Mouse (Mus musculus) neural tube, embryonic 13.5 days (tissue): ENCODE measurements around the gene Pla2g6. TPM values are rescaled to one million over a fixed set of nuclear protein-coding genes. Genes with fewer than 3 reads are reported as not detected.

Experiments
- ATAC-seq: fragments of 200-750 bp; cut with Nextera tagmentation; 2 replicates; pipeline ENCODE4 v1.8.0; 2017; ENCODE audit warnings: low read depth, mild to moderate bottlenecking, moderate TSS enrichment, moderate library complexity
- H3K27ac ChIP-seq: fragments of 300-500 bp; sonication (generic); replicated peaks from 2 replicates; pipeline ENCODE4 v1.5.1; 2015; ENCODE audit warnings: moderate library complexity, mild to moderate bottlenecking, inconsistent platforms
- H3K27me3 ChIP-seq: fragments of 300-500 bp; sonication (generic); 2 replicates; pipeline ENCODE4 v1.6.1; 2015; ENCODE audit warnings: mild to moderate bottlenecking, inconsistent platforms
- H3K36me3 ChIP-seq: fragments of 300-500 bp; sonication (generic); 2 replicates; pipeline ENCODE4 v1.6.1; 2015; ENCODE audit warnings: mild to moderate bottlenecking, inconsistent platforms
- H3K4me1 ChIP-seq: fragments of 300-500 bp; sonication (generic); replicated peaks from 2 replicates; pipeline ENCODE4 v1.6.1; 2015; ENCODE audit warnings: inconsistent platforms
- H3K4me2 ChIP-seq: fragments of 300-500 bp; sonication (generic); 2 replicates; pipeline ENCODE4 v1.6.1; 2015; ENCODE audit warnings: inconsistent platforms, mild to moderate bottlenecking, moderate library complexity
- H3K4me3 ChIP-seq: fragments of 300-500 bp; sonication (generic); 2 replicates; pipeline ENCODE4 v1.5.1; 2015; ENCODE audit warnings: mild to moderate bottlenecking, inconsistent platforms
- H3K9ac ChIP-seq: fragments of 300-500 bp; sonication (generic); 2 replicates; pipeline ENCODE4 v1.6.1; 2015; ENCODE audit warnings: moderate library complexity, mild to moderate bottlenecking, inconsistent platforms
- H3K9me3 ChIP-seq: fragments of 300-500 bp; sonication (generic); 2 replicates; pipeline ENCODE4 v1.6.1; 2016; ENCODE audit warnings: inconsistent platforms
- WGBS: fragments of 180-500 bp; shearing (Covaris S2); methylation state at CpG from one replicate; pipeline ENCODE4 v1.1.7; 2015; 5-methylcytosine and 5-hydroxymethylcytosine counted together
- polyA plus RNA-seq: library from polyadenylated mRNA; unstranded; fragments of >200 nt; fragmentation: Nextera tagmentation; extraction: Ambion mirVana; gene quantifications from 2 replicates; pipeline ENCODE4 v1.2.1, GENCODE M21; 2015

Pla2g6 gene
- polyA plus RNA-seq, 1 experiment from 2014 or later, result 34.1 TPM

DNA sequence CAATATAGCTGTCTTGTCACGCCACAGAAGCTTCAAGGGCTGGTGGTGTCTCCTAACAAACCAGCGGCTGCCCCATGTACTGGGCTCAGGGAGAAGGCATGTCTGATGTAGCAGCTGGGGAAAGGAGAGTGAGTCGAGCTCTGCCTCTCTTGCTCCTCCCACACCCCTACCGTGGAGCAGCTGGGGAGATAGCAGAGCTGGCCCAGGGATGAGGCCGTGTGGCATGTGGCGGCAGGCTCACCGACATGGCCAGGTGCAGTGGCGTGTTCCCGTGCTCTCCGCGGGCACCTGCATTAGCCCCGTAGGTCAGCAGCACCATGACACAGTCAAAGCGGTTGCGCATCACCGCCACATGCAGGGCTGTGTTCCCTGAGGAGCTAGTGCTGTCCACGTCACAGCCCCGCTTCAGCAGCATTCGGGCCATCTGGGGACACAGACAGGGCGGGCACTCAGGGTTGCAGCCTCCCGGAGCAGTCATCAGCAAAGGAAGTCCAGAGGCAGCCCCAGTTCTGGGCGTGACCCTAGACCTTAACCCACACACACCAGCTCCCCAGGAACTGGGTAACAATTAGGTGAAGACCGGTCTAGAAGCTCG lies 22.1 kb downstream of the Pla2g6 start:
- H3K9ac ChIP-seq, result no peak overlapping the region
- H3K4me3 ChIP-seq, result no peak overlapping the region
- H3K27me3 ChIP-seq, result no peaks in the 10 kb centered on the region
- H3K4me1 ChIP-seq, result no peaks in the 10 kb centered on the region
- no peak overlapping the region for H3K27ac ChIP-seq
- ATAC-seq, result no peak
- peaks cover 54% of the 10 kb centered on the region for H3K36me3 ChIP-seq
- no peaks in the 10 kb centered on the region for H3K9me3 ChIP-seq
- WGBS, result 74% methylated on average over 23 of the region's 23 CpGs
- no peak overlapping the region for H3K4me2 ChIP-seq

DNA sequence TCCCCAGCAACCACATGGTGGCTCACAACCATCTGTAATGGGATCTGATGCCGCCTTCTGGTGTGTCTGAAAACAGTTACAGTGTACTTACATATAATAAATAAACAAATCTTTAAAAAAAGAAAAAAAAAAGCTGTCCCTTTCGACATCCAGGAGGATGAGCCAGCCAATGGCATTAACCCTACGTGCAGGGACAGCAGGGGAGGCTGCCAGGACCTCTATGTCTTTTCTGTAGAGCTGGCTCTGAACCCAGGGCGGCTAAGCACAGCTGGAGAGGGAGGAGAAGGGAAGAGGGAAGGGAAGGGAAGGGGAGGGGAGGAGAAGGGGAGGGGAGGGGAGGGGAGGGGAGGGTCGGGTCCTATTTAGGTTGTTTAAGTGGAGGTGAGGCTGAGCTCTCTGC lies 23.4 kb downstream of the Pla2g6 start:
- no peak overlapping the region for H3K4me2 ChIP-seq

DNA sequence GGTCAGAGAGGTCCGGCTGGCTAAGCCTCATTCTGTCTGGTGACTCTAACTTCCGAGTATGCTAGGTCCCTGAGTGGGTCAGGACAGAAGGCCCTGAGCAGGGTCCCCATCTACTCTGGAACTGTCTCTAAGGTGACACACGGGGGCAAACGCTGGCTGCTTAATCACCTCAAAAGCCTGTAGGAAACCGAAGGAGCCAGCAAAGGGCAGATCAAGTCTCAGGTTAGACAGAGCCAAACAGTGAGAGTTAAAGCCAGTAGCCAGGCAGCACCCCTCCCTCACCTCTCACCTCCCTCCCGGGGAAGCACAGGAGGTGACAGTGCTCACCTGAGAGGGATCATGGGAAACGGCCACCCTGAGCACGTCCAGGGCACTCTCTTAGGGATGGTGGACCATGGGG lies 24.5 kb downstream of the Pla2g6 start:
- H3K4me2 ChIP-seq, result no peak overlapping the region
- H3K36me3 ChIP-seq, result peaks cover 57% of the 10 kb centered on the region
- no peaks in the 10 kb centered on the region for H3K9me3 ChIP-seq
- H3K4me3 ChIP-seq, result no peak overlapping the region
- H3K27me3 ChIP-seq, result no peaks in the 10 kb centered on the region
- ATAC-seq, result no peak
- no peak overlapping the region for H3K27ac ChIP-seq
- H3K4me1 ChIP-seq, result no peaks in the 10 kb centered on the region
- no peak overlapping the region for H3K9ac ChIP-seq
- WGBS, result 91% methylated on average over 8 of the region's 8 CpGs

More for the DNA sequence above, 23.4 kb downstream of the Pla2g6 start:
- no peaks in the 10 kb centered on the region for H3K9me3 ChIP-seq
- ATAC-seq, result no peak
- H3K4me1 ChIP-seq, result no peaks in the 10 kb centered on the region
- H3K9ac ChIP-seq, result no peak overlapping the region
- no peak overlapping the region for H3K27ac ChIP-seq
- WGBS, result 82% methylated on average over 3 of the region's 5 CpGs
- H3K36me3 ChIP-seq, result peaks cover 58% of the 10 kb centered on the region
- no peaks in the 10 kb centered on the region for H3K27me3 ChIP-seq
- no peak overlapping the region for H3K4me3 ChIP-seq

DNA sequence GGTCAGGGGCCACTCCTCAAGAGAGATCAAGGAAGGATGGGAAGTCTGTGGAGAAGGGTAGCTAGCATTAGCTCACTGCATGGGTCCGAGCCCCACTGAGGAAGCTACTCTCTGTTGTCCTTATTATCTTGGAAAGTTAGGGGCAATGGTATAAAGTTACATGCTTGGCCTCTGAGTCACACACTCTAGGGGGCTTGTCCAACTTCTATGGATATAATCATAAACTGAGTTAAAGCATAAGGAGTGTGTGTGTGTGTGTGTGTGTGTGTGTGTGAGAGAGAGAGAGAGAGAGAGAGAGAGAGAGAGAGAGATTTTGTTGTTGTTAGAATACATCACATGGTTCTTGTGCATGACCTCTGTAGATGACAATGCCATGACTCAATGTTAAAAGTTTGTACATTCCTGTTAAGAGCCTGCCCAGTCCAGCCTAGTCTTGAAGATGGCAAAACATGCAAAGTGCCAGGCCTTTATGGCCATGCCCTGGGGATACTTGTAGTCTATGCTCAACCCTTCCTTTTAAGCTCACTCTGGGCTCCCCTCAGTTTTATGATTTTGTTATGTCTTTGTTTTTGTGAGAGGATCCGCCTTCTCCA lies 28.5 kb downstream of the Pla2g6 start:
- Histone ChIP-seq H3K9me3 (no peaks in the 10 kb centered on the region), H3K4me1 (no peaks in the 10 kb centered on the region), H3K9ac (no peak overlapping the region), H3K4me3 (no peak overlapping the region), H3K4me2 (no peak overlapping the region), H3K27ac (no peak overlapping the region), H3K27me3 (no peaks in the 10 kb centered on the region), H3K36me3 (peaks cover 26% of the 10 kb centered on the region; the same call in 1 of the 2 replicates)
- 87% methylated on average over 2 of the region's 2 CpGs for WGBS
- no peak for ATAC-seq

- Histone ChIP-seq H3K4me1 (no peaks in the 10 kb centered on the region), H3K27ac (no peak overlapping the region), H3K4me3 (no peak overlapping the region), H3K4me2 (no peak overlapping the region), H3K9me3 (no peaks in the 10 kb centered on the region), H3K27me3 (no peaks in the 10 kb centered on the region), H3K9ac (no peak overlapping the region), H3K36me3 (peaks cover 20% of the 10 kb centered on the region; the same call in 1 of the 2 replicates)
- 89% methylated on average over 6 of the region's 6 CpGs for WGBS
- ATAC-seq, result no peak
Measured at GRCm38 (mm10) chr15:79298553-79298952, 29.6 kb downstream of the Pla2g6 start.

- Histone ChIP-seq H3K4me1 (no peaks in the 10 kb centered on the region), H3K4me3 (no peak overlapping the region), H3K27me3 (no peaks in the 10 kb centered on the region), H3K9ac (no peak overlapping the region), H3K27ac (no peak overlapping the region), H3K36me3 (peaks cover 13% of the 10 kb centered on the region), H3K4me2 (no peak overlapping the region), H3K9me3 (no peaks in the 10 kb centered on the region)
- ATAC-seq, result no peak
- WGBS, result 91% methylated on average over 9 of the region's 9 CpGs
Measured at GRCm38 (mm10) chr15:79292779-79293178, 35.4 kb downstream of the Pla2g6 start.

- Histone ChIP-seq H3K4me2 (no peak overlapping the region), H3K27ac (no peak overlapping the region), H3K27me3 (no peaks in the 10 kb centered on the region), H3K36me3 (peaks cover 29% of the 10 kb centered on the region), H3K9ac (no peak overlapping the region), H3K4me3 (no peak overlapping the region), H3K9me3 (no peaks in the 10 kb centered on the region), H3K4me1 (no peaks in the 10 kb centered on the region)
- ATAC-seq, result no peak
- 71% methylated on average over 3 of the region's 3 CpGs for WGBS
Measured at GRCm38 (mm10) chr15:79290340-79290739, 37.9 kb downstream of the Pla2g6 start.

- WGBS, result 85% methylated on average over 12 of the region's 12 CpGs
- Histone ChIP-seq H3K27ac (no peak overlapping the region), H3K4me2 (no peak overlapping the region), H3K36me3 (peaks cover 29% of the 10 kb centered on the region), H3K27me3 (no peaks in the 10 kb centered on the region), H3K9ac (no peak overlapping the region), H3K9me3 (no peaks in the 10 kb centered on the region), H3K4me1 (no peaks in the 10 kb centered on the region), H3K4me3 (no peak overlapping the region)
- ATAC-seq, result no peak
Measured at GRCm38 (mm10) chr15:79289441-79289840, 38.7 kb downstream of the Pla2g6 start.

GRCm38 (mm10) chr15:79288387-79288786 lies 39.8 kb downstream of the Pla2g6 start:
- WGBS, result 87% methylated on average over 3 of the region's 3 CpGs
- Histone ChIP-seq H3K9me3 (no peaks in the 10 kb centered on the region), H3K36me3 (peaks cover 29% of the 10 kb centered on the region)

GRCm38 (mm10) chr15:79287091-79287490 lies 41.1 kb downstream of the Pla2g6 start:
- no peak overlapping the region for H3K4me3 ChIP-seq
- no peak for ATAC-seq
- H3K27me3 ChIP-seq, result no peaks in the 10 kb centered on the region
- peaks cover 29% of the 10 kb centered on the region for H3K36me3 ChIP-seq
- no peak overlapping the region for H3K4me2 ChIP-seq
- no peaks in the 10 kb centered on the region for H3K9me3 ChIP-seq
- no peak overlapping the region for H3K27ac ChIP-seq
- H3K9ac ChIP-seq, result no peak overlapping the region
- whole genome bisulfite sequencing, result 89% methylated on average over 7 of the region's 7 CpGs
- H3K4me1 ChIP-seq, result no peaks in the 10 kb centered on the region

More at GRCm38 (mm10) chr15:79288387-79288786, 39.8 kb downstream of the Pla2g6 start:
- H3K27me3 ChIP-seq, result no peaks in the 10 kb centered on the region
- no peak overlapping the region for H3K27ac ChIP-seq
- ATAC-seq, result no peak
- no peak overlapping the region for H3K4me2 ChIP-seq
- no peaks in the 10 kb centered on the region for H3K4me1 ChIP-seq
- H3K4me3 ChIP-seq, result no peak overlapping the region
- H3K9ac ChIP-seq, result no peak overlapping the region

DNA sequence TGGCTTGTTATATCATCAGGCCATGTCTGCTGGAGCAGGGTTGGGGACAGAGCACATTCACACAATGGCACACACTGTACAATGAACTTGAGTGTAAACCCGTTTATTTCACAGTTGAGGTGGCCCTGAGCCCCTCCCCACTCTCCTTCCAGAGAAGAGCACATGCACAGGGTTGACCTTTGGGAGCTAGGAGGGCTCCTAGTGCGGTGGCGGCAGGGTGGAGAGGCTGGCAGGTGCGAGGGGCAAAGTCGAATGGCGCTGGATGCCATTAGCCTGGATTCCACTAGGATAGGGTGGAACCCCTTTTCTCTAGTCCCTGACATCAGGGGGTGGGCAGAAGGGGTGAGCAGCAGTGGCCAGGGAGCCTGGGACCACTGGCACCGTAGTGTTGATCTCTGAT lies 42.0 kb downstream of the Pla2g6 start:
- no peak overlapping the region for H3K27ac ChIP-seq
- no peak overlapping the region for H3K4me2 ChIP-seq
- H3K27me3 ChIP-seq, result no peaks in the 10 kb centered on the region
- no peak overlapping the region for H3K4me3 ChIP-seq
- H3K36me3 ChIP-seq, result peaks cover 29% of the 10 kb centered on the region
- ATAC-seq, result no peak
- no peaks in the 10 kb centered on the region for H3K9me3 ChIP-seq
- H3K9ac ChIP-seq, result no peak overlapping the region
- whole genome bisulfite sequencing, result 90% methylated on average over 7 of the region's 7 CpGs
- H3K4me1 ChIP-seq, result no peaks in the 10 kb centered on the region

DNA sequence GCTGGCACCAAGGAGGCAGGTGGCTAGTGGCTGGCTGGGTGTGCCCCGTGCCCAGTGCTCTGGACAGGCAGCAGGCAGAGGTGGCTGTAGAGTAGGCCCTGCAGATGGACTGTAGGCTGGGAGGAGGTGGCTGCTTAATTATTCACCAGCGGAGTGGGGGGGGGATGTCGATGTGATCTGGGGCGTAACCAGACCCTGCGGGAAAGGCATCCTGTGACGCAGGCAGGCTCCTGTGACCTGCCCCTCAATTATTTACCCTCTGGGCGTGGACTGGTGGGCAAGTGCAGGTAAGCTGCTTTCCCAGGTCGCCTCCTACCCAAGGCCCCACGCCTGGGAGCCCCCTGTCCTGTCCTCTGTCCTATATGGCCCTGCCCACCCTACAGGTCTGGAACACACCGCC lies 42.8 kb downstream of the Pla2g6 start, which contains the start of gene Baiap2l2:
Gene Baiap2l2 (minus strand): TSS at position 139 of the 400 bp plus-strand sequence.
- WGBS, result 75% methylated on average over 10 of the region's 10 CpGs
- H3K27me3 ChIP-seq, result no peaks in the 10 kb centered on the region
- H3K9me3 ChIP-seq, result no peaks in the 10 kb centered on the region
- peaks cover 29% of the 10 kb centered on the region for H3K36me3 ChIP-seq
- H3K27ac ChIP-seq, result no peak within 1 kb of the TSS
- ATAC-seq, result no peak
- no peak within 1 kb of the TSS for H3K9ac ChIP-seq
- no peak within 1 kb of the TSS for H3K4me3 ChIP-seq
- no peak within 1 kb of the TSS for H3K4me2 ChIP-seq
- H3K4me1 ChIP-seq, result no peaks in the 10 kb centered on the region

DNA sequence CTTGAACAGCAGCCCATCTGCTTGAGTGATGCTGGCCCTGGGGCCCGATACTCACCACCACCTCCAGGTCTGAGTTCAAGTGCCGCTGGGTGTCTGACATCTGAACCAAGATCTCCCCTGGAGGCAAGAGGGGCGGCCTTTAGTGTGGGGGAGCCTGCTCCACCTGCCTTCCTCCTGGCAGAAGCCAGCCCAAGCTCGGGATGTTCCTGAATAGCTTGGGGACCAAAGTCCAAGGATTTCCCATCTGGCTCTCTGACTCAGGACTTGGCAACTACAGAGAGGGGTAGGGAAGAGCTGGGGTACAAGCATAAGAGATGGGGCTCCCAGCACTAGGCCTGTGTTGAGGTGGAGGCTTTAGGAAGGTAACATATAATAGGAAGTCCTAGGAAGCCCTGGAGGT lies 44.8 kb downstream of the Pla2g6 start:
- H3K36me3 ChIP-seq, result peaks cover 20% of the 10 kb centered on the region
- no peaks in the 10 kb centered on the region for H3K9me3 ChIP-seq
- 86% methylated on average over 4 of the region's 4 CpGs for WGBS
- H3K27ac ChIP-seq, result no peak overlapping the region
- H3K9ac ChIP-seq, result no peak overlapping the region
- H3K4me2 ChIP-seq, result no peak overlapping the region
- no peak for ATAC-seq
- no peaks in the 10 kb centered on the region for H3K4me1 ChIP-seq
- H3K4me3 ChIP-seq, result no peak overlapping the region
- H3K27me3 ChIP-seq, result no peaks in the 10 kb centered on the region
